Mouse (Mus musculus) regulatory T cell (primary cell): ENCODE measurements around the gene Ccng1.
"Not testable (repeated sequence)": the region's sequence is repeated elsewhere in the genome, so short reads cannot be mapped to it uniquely, and the experiment has no call there.

ENCODE experiments used
- in situ Hi-C: fragments of 300-600 bp; cut with MboI, MseI; formaldehyde crosslinking; loops from one replicate; pipeline ENCODE4 v1.15.1; 2025; ENCODE audit warnings: high pct_unique_total_duplicates

Ccng1 gene

GRCm38 (mm10) chr11:40718324-40718723 lies 36.8 kb downstream of the Ccng1 start:
- in situ Hi-C loops: no loop called here

GRCm38 (mm10) chr11:40715524-40715923 lies 39.6 kb downstream of the Ccng1 start:
- in situ Hi-C loops: no loop called here

GRCm38 (mm10) chr11:40713858-40714257 lies 41.3 kb downstream of the Ccng1 start:
- in situ Hi-C loops: no loop called here

GRCm38 (mm10) chr11:40709899-40710298 lies 45.2 kb downstream of the Ccng1 start:
- in situ Hi-C loops: not testable (repeated sequence)
